Mouse (Mus musculus): ENCODE measurements around the gene Pop4. TPM values are rescaled to one million over a fixed set of nuclear protein-coding genes. Genes with fewer than 3 reads are reported as not detected.

Pop4 gene
- polyA plus RNA-seq, 1 experiment from 2014 or later: 38.8 TPM

DNA sequence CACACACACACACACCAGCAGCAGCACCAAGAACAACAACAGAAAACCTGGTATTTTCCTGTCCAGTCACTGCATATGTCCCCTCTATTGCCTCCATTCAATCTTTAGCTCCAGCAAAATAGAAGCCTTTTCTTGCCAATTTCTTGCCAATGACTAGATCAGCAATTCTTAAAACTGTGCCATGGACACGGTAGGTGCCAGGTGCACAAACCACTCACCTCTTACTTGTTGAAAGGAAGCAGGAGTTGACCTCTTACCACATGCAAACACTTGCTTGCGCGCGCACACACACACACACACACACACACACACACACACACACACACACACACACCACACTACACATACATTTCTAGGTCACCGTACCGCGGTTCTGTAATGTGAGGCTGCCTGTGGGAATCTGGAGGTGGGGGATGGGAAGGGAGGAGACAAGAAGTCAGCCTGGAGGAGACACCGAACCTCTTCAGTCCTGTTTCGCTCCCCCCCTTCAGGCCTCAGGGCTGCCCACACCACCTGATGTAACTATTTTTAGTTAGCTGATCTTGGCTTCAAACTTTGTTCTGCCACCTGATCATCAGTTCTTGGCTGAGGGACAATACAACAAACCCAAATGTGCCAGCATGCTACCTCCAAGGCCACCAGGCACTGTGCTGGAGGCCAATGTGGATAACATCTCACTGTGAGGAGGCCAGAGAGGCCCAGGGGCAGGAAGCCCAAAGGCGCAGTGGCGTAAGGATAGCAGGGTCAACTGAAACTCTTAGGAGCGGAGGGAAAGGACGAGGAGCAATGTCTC lies 46.5 kb downstream of the Pop4 start:
- CTCF ChIA-PET: interaction anchor here (1.1 to 2.4 kb wide), 2 partner anchors 24 kb away, joined by 3 to 17 read pairs; no protein-coding TSS in a partner anchor
- no peak for TF ChIP-seq CTCF (IDR thresholded peaks at IDR 0.05)
- DNase-seq (ENCODE audit: low read depth, low spot score) (no peak), ATAC-seq (no peak)
- H3K27me3 ChIP-seq: no peaks in the 10 kb centered on the region
- POLR2A ChIA-PET: interaction anchor here (0.8 kb wide), 1 partner anchor 14 kb away, joined by 3 read pairs; no protein-coding TSS in a partner anchor
- in situ Hi-C loops (cut with MboI; ENCODE audit: low pct_unique_long_range_greater_than_20kb): no loop called here

GRCm38 (mm10) chr7:38220866-38221265 lies 50.4 kb downstream of the Pop4 start:
- CTCF ChIA-PET: interaction anchor here (1.5 kb wide), 1 partner anchor 19 kb away, joined by 5 read pairs; no protein-coding TSS in a partner anchor

DNA sequence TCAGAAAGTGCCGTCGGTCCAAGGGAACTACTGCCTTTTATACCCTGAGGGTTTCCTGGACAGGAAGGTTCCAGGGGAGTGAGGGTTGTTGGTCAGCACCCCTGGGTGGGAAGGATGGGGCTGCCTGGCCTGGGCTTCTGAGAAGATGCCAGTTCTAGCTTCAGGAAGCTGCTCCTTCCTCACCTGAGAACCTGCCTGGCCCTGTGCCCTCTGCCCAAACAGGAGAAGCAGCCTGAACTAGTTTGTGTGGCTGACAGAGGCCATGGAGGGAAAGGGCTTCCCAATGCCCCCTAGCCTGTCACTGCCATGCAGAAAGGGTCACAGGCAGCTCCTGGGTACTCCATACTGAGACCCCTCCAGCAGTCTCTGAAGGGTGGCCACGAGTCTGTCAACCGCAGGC lies 51.7 kb downstream of the Pop4 start:
- ChIA-PET POLR2A (interaction anchor here (0.6 to 1.5 kb wide), 2 partner anchors 10 to 1540 kb away, joined by 3 to 5 read pairs; no protein-coding TSS in a partner anchor), CTCF (interaction anchor here (1.5 kb wide), 1 partner anchor 18 kb away, joined by 5 read pairs; no protein-coding TSS in a partner anchor)
- ATAC-seq (no peak), DNase-seq (ENCODE audit: low read depth, low spot score) (no peak)
- in situ Hi-C loops (cut with MboI; ENCODE audit: low pct_unique_long_range_greater_than_20kb): no loop called here
- H3K27me3 ChIP-seq: no peaks in the 10 kb centered on the region
- no peak for TF ChIP-seq CTCF (IDR thresholded peaks at IDR 0.05)

More at GRCm38 (mm10) chr7:38220866-38221265, 50.4 kb downstream of the Pop4 start:
- H3K27me3 ChIP-seq: no peaks in the 10 kb centered on the region
- in situ Hi-C loops (cut with MboI; ENCODE audit: low pct_unique_long_range_greater_than_20kb): no loop called here
- no peak for TF ChIP-seq CTCF (IDR thresholded peaks at IDR 0.05)
- POLR2A ChIA-PET: interaction anchor here (1.5 kb wide), 1 partner anchor 8 kb away, joined by 5 read pairs; no protein-coding TSS in a partner anchor
- DNase-seq (ENCODE audit: low read depth, low spot score) (no peak), ATAC-seq (no peak)

DNA sequence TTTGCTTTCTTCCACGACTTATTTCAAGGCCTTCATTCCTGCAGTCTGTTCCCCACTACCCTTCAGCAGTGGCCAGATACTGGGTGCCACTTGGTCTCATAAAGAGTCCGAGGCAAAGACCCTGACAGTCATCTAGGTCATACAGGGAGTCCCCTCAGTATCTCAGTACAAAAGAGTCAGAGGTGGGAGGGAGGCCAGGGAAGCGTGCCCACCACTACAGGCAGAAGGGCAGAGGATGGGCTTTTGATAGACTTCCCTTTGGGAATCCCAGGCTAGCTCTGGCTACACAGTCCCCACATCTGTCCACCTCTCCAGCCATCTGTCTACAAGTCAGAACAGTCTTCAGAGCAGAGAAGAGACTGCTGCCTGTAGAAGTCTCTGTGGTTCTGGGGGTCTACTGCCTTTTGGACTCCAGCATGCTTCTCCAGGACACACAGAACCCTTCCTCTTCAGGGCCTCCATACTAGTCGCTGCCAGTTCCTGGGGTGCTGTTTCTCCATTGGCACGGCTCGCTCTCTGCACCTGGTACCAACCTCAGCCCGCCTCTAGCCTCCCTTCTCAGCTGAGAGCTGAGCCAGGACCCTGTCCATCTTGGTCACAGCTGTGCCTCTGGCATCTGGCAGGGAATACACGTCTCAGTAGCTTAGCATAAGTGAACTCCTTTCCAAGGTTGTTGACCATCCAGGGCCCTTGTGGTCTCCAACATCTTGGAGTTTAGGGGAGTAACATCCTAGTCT lies 52.4 kb downstream of the Pop4 start:
- POLR2A ChIA-PET: no interaction called here
- in situ Hi-C loops (cut with MboI; ENCODE audit: low pct_unique_long_range_greater_than_20kb): no loop called here
- H3K27me3 ChIP-seq: no peaks in the 10 kb centered on the region
- no peak for DNase-seq (ENCODE audit: low read depth, low spot score)
- ATAC-seq: no peak
- CTCF ChIA-PET: no interaction called here
- no peak for TF ChIP-seq CTCF (IDR thresholded peaks at IDR 0.05)

GRCm38 (mm10) chr7:38217417-38218171 lies 53.6 kb downstream of the Pop4 start:
- CTCF ChIA-PET: interaction anchor here (2.4 kb wide), 1 partner anchor 17 kb away, joined by 11 read pairs; no protein-coding TSS in a partner anchor
- ATAC-seq (peak; percentile 68), DNase-seq (ENCODE audit: low read depth, low spot score) (no peak)
- POLR2A ChIA-PET: no interaction called here
- TF ChIP-seq CTCF (IDR thresholded peaks at IDR 0.05): no peak
- no peaks in the 10 kb centered on the region for H3K27me3 ChIP-seq
- in situ Hi-C loops (cut with MboI; ENCODE audit: low pct_unique_long_range_greater_than_20kb): no loop called here

GRCm38 (mm10) chr7:38215697-38216096 lies 55.5 kb downstream of the Pop4 start:
- ChIA-PET POLR2A (interaction anchor here (0.9 to 1.2 kb wide), 2 partner anchors 12 to 55 kb away, joined by 3 read pairs; partner anchors contain the start of genes Plekhf1 and Pop4), CTCF (interaction anchor here (2.4 kb wide), 1 partner anchor 15 kb away, joined by 11 read pairs; no protein-coding TSS in a partner anchor)

DNA sequence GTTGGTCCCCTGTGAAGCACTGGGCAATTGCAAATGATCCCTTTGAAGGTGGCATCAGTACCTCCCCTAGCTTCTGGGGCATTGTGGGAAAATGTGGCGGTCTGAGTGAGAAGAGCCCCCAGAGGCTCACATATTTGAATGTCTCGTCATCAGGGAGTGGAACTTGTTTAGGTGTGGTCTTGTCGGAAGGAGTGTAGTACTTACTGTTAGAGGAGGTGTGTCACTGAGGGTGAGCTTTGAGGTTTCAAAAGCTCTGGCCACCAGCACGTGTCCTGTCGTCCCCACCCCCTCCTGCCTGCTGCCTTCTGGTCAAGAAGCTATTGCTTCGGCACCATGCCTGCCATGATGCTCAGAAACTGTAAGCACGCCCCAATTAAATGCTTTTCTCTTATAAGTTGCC lies 55.9 kb downstream of the Pop4 start:
- ChIA-PET CTCF (no interaction called here), POLR2A (interaction anchor here (0.9 to 1.2 kb wide), 2 partner anchors 12 to 56 kb away, joined by 3 read pairs; partner anchors contain the start of genes Plekhf1 and Pop4)
- no peaks in the 10 kb centered on the region for H3K27me3 ChIP-seq
- no peak for TF ChIP-seq CTCF (IDR thresholded peaks at IDR 0.05)
- ATAC-seq (no peak), DNase-seq (ENCODE audit: low read depth, low spot score) (no peak)
- in situ Hi-C loops (cut with MboI; ENCODE audit: low pct_unique_long_range_greater_than_20kb): no loop called here

More at GRCm38 (mm10) chr7:38215697-38216096, 55.5 kb downstream of the Pop4 start:
- no peaks in the 10 kb centered on the region for H3K27me3 ChIP-seq
- no peak for TF ChIP-seq CTCF (IDR thresholded peaks at IDR 0.05)
- ATAC-seq (no peak), DNase-seq (ENCODE audit: low read depth, low spot score) (no peak)
- in situ Hi-C loops (cut with MboI; ENCODE audit: low pct_unique_long_range_greater_than_20kb): no loop called here

- ChIA-PET CTCF (no interaction called here), POLR2A (interaction anchor here (1.2 kb wide), 1 partner anchor 56 kb away, joined by 3 read pairs; the partner anchor contains the start of gene Pop4)
- in situ Hi-C loops (cut with MboI; ENCODE audit: low pct_unique_long_range_greater_than_20kb): no loop called here
- ATAC-seq (no peak), DNase-seq (ENCODE audit: low read depth, low spot score) (no peak)
- no peak for TF ChIP-seq CTCF (IDR thresholded peaks at IDR 0.05)
- H3K27me3 ChIP-seq: no peaks in the 10 kb centered on the region
Observed at GRCm38 (mm10) chr7:38214473-38215214, 56.6 kb downstream of the Pop4 start.

DNA sequence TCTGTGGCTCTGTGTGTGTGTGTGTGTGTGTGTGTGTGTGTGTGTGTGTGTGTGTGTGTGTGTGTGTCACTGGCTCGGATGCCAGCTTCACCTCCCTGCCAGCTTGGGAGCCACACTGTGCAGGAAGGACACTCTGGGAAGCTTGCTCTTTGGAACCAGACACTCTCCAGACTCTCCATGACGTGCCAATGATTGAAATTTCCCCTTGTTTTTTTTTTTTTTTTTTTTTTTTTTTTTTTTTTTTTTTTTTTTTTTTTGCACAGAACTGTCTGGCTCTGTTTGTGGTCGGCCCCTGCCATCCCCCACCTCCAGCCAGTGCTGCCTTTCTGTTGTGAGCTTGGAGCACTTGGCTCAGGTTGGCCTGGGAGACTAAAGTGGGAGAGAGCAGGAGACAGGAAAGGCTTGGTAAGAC lies 58.6 kb downstream of the Pop4 start:
- H3K27me3 ChIP-seq: no peaks in the 10 kb centered on the region
- ChIA-PET POLR2A (no interaction called here), CTCF (interaction anchor here (1.4 to 1.5 kb wide), 2 partner anchors 10 to 30 kb away, joined by 3 to 6 read pairs; partner anchors contain the start of gene 1600014C10Rik)
- ATAC-seq (no peak), DNase-seq (ENCODE audit: low read depth, low spot score) (no peak)
- TF ChIP-seq CTCF (IDR thresholded peaks at IDR 0.05): no peak
- in situ Hi-C loops (cut with MboI; ENCODE audit: low pct_unique_long_range_greater_than_20kb): no loop called here

Other genes starting within 250 kb of the Pop4 start
- 46.6 TPM for gene Uri1, start 247.9 kb downstream of the Pop4 start, polyA plus RNA-seq (2021)
- 17.9 TPM for gene Ccne1, start 163.9 kb downstream of the Pop4 start, polyA plus RNA-seq (2021)
- 25.0 TPM for gene 1600014C10Rik, start 88.2 kb downstream of the Pop4 start, polyA plus RNA-seq (2021)
- gene Plekhf1, start 43.4 kb downstream of the Pop4 start, polyA plus RNA-seq (2021): 18.4 TPM